Mouse (Mus musculus) right cerebral cortex, postnatal 25 days (tissue): ENCODE measurements around the gene Epb41.

ENCODE experiments used
- DNase-seq: peaks from one replicate; pipeline ENCODE4 v3.0.0; 2022

Epb41 gene

DNA sequence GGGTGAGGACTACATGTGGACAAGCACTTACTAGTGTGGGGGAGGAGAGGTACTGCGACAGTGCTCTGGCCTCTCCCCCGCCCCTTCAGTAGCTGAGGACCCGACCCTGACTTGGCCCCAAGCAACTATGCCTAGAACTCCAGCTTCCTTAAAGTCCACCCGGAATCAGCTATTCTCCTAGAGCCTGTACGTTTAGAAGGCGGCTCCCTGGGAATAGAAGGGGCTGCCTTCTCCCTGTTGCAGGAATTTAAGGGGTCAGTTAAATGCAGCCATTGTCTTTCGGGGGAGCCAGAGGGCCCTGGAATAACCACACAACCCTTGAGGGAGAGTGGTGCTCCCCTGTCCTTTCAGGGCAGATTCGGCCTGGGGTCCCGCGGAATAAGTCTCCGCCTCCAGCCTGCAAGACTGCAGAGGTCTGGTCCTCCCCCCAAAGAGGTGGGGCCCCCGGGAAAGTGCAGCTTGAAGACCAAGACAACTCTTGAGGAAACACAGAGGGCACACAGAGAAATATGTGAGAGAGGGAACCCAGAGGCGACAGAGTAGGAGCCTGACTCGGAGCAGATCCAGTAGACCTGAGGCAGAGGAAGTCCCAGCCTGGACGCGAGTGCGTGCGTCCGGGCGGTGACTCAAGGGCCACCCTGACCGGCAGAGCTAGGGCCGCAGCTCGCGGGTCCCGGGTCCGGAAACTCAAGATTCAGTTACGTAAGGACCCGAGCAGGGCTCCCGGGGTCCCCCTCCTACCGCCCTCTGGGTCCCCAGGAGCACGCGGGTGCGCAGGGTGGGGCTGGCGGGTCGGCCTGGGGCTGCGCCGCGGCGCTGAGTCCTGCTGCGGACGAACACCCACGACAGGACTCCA lies 816 bp downstream of the Epb41 start, which contains the start of gene Gm10300:
TSS of gene Gm10300 (plus strand) at position 621 of the 856 bp plus-strand sequence.
- DNase-seq: peak; percentile 18

DNA sequence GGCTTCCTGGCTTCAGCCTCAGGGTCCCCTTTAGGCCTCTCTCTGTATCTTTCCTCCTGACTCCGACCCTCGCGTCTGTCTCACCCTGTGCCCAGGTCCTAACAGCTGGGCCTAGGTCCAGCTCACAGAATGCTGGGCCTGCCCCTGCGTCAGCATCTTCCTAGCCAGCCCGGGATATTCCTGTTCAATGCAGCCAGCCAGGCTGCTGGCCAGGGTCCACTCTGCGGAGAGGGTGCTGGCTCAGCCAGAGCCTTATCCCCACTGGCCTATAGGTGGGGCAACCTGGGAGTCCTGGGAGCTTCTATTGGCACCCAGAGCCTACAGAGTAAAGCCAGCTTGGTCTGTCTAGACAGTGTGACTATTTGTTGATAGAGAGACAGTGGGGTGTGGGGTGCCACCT lies 2.2 kb downstream of the Epb41 start:
- no peak for DNase-seq

- no peak for DNase-seq
These were observed 3.0 kb downstream of the Epb41 start for GRCm38 (mm10) chr4:132072156-132072555.

- DNase-seq: no peak
These were observed 3.4 kb downstream of the Epb41 start for GRCm38 (mm10) chr4:132071674-132072073.

DNA sequence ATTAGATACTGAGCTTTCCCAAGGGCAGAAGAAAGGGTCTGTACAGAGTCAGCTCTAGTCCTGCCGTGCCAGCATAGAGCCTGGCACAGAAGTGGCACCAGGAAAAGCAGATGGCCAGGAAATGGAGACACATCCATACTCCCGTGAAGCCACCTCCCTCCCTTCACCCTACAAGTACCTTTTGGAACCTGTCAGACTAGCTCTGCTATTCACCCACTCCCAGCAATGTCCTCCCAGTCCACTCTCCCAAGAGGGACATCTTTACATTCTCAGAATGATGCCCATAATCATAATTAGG lies 7.2 kb downstream of the Epb41 start:
- DNase-seq: no peak

GRCm38 (mm10) chr4:132067112-132067937 lies 7.8 kb downstream of the Epb41 start:
- DNase-seq: no peak

GRCm38 (mm10) chr4:132066101-132066773 lies 8.9 kb downstream of the Epb41 start:
- DNase-seq: no peak

- DNase-seq: no peak
These were observed 9.5 kb downstream of the Epb41 start for GRCm38 (mm10) chr4:132065578-132065977.

GRCm38 (mm10) chr4:132064550-132064949 lies 10.6 kb downstream of the Epb41 start:
- DNase-seq: no peak

GRCm38 (mm10) chr4:132062934-132063884 lies 11.9 kb downstream of the Epb41 start:
- no peak for DNase-seq

GRCm38 (mm10) chr4:132062289-132062688 lies 12.8 kb downstream of the Epb41 start:
- DNase-seq: no peak

GRCm38 (mm10) chr4:132060040-132060832 lies 14.9 kb downstream of the Epb41 start:
- no peak for DNase-seq

DNA sequence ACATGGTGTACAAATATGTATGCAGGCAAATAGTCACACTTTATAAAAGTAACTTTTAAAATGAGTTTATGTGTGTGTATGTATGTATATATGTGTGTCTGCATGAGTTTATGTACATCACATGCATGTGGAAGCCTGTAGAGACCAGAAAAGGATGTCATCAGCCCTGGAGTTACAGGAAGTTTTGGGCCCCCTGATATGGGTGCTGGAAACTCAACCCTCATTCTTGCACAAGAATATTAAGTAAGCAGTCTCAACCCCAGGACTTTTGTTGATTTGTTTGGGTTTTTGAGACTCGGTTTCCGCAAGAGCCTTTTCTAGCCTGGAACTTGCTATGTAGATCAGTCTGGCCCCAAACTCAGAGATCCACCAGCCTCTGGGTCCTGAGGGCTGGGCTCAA lies 15.6 kb downstream of the Epb41 start:
- no peak for DNase-seq

DNA sequence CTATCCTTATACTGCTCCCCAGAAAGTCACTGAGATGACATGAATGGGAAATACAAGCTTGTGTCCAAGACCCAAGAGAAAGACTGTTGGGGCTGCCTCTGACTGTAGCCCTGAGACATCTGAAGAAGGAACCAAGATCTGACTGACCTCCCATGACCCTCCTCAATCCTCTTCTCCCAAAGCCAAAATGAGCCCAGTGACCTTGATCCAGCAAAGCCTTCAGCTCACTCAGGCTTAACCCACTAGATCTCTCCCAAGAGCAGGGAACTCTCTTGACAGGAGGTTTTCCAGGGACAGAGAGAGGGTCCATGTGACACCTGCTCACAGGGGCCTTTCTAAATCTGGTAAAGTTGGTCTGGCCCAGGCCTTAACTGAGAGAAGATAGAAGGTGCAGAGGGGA lies 17.8 kb downstream of the Epb41 start:
- DNase-seq: no peak

- no peak for DNase-seq
These were observed 23.5 kb downstream of the Epb41 start for GRCm38 (mm10) chr4:132051321-132052275.

GRCm38 (mm10) chr4:132049549-132050200 lies 25.4 kb downstream of the Epb41 start:
- DNase-seq: no peak

DNA sequence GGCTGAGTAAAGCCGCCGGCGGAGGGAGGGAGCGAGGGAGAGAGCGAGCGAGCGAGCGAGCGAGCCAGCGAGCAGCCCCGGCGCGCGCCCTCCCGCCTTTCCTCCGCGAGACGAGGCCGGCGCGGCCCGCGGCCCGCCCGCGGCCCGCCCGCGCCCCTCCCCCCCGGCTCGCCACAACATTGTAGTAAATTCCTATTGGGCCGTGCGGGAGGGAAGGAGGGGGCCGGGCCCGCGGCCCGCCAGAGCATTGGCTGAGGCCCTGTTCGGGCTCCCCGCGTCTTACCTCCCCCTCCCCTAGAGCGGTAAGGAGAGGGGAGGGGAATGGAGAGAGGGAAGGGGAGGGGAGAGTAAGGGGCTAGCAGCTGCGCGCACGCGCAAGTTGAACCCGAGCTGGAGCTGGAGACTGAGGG lies 26.1 kb downstream of the Epb41 start:
- peak; percentile 87 for DNase-seq

DNA sequence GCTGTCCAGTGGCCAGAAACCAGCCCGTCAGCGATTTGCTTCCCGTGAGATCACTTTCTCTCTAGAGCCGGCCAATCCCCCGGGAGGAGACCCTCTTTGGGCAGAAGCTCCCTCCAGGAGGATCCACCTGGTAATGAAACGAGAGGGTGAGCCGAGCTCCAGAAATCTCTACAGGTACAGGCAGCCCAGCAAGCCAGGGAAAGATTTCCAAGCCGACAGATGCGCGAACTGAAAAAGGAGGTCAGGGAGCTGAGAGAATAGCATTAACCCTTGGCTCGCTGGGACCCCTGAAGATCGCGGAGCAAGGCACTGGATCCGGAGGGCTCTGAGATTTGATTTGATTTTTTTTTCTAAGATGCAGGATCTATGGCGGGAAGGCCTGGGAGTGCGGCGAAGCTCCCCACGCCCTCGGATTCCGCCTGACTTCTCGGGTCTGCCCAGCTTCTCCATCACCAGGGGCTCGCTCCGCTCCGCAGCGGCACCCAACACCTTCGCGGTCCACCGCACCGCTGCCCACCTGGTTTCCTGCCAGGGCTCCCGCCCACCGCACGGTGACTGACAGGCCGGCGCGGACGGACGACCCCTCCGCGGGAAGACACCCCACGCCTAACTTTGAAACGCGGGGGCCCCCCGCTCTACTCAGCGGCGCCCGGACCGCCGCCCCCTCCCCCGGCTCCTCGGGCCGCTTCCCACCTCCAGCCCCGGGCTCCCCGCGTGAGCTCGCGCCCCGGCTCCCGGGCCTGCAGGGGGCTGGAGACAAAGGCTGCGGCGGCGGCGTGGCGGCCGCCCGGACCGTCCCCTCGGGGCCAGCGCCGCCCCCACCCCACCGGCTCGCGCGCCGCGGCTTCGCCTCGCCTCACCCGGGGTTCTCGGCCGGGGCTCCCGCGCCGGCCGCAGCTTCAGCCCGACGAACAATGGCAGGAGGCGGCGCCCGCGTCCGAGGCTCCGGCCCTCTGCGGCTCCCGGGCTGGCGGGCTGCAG lies 26.8 kb downstream of the Epb41 start:
- DNase-seq: peak; percentile 28
